Mouse (Mus musculus): Measurements from ENCODE around the gene Grm3.

Gene Grm3

GRCm38 (mm10) chr5:9623095-9623459, 101.9 kb downstream of the Grm3 start:
- no peak for DNase-seq (ENCODE audit: low spot score in 2 of 2)

GRCm38 (mm10) chr5:9622264-9623094, 102.5 kb downstream of the Grm3 start:
- DNase-seq (ENCODE audit: low spot score in 2 of 2): no peak

GRCm38 (mm10) chr5:9621417-9622067, 103.4 kb downstream of the Grm3 start:
- no peak for DNase-seq (ENCODE audit: low spot score in 2 of 2)

- DNase-seq (ENCODE audit: low spot score in 2 of 2): no peak
Observed at GRCm38 (mm10) chr5:9579021-9579420, 145.9 kb downstream of the Grm3 start.

- no peak for DNase-seq (ENCODE audit: low spot score in 2 of 2)
Observed at GRCm38 (mm10) chr5:9578571-9578970, 146.4 kb downstream of the Grm3 start.

- DNase-seq (ENCODE audit: low spot score in 2 of 2): no peak
Observed at GRCm38 (mm10) chr5:9570946-9571345, 154.0 kb downstream of the Grm3 start.

GRCm38 (mm10) chr5:9557706-9558105, 167.3 kb downstream of the Grm3 start:
- DNase-seq (ENCODE audit: low spot score in 2 of 2): peak in 1 of 2 experiments; percentile 25

- DNase-seq (ENCODE audit: low spot score in 2 of 2): peak in 1 of 2 experiments; percentile 35
Observed at GRCm38 (mm10) chr5:9540822-9541557, 184.0 kb downstream of the Grm3 start.

GRCm38 (mm10) chr5:9525507-9525906, 199.5 kb downstream of the Grm3 start:
- no peak for DNase-seq (ENCODE audit: low spot score in 2 of 2)

GRCm38 (mm10) chr5:9511027-9511426, 213.9 kb downstream of the Grm3 start:
- DNase-seq (ENCODE audit: low spot score in 2 of 2): no peak

GRCm38 (mm10) chr5:9497235-9497634, 227.7 kb downstream of the Grm3 start:
- no peak for DNase-seq (ENCODE audit: low spot score in 2 of 2)

- peak; percentile 26 to 60 for DNase-seq (ENCODE audit: low spot score in 2 of 2)
Observed at GRCm38 (mm10) chr5:9495456-9495855, 229.5 kb downstream of the Grm3 start.

- no peak for DNase-seq (ENCODE audit: low spot score in 2 of 2)
Observed at GRCm38 (mm10) chr5:9477587-9477986, 247.4 kb downstream of the Grm3 start.

- no peak for DNase-seq (ENCODE audit: low spot score in 2 of 2)
Observed at GRCm38 (mm10) chr5:9453298-9453697, 271.7 kb downstream of the Grm3 start.

- peak in 1 of 2 experiments; percentile 55 for DNase-seq (ENCODE audit: low spot score in 2 of 2)
Observed at GRCm38 (mm10) chr5:9449570-9449969, 275.4 kb downstream of the Grm3 start.

GRCm38 (mm10) chr5:9448931-9449330, 276.0 kb downstream of the Grm3 start:
- no peak for DNase-seq (ENCODE audit: low spot score in 2 of 2)

- no peak for DNase-seq (ENCODE audit: low spot score in 2 of 2)
Observed at GRCm38 (mm10) chr5:9446146-9446545, 278.8 kb downstream of the Grm3 start.

Measured in frontal cortex, postnatal 14 days (tissue).